Mouse (Mus musculus): ENCODE measurements around the gene Ablim1.

Gene Ablim1

DNA sequence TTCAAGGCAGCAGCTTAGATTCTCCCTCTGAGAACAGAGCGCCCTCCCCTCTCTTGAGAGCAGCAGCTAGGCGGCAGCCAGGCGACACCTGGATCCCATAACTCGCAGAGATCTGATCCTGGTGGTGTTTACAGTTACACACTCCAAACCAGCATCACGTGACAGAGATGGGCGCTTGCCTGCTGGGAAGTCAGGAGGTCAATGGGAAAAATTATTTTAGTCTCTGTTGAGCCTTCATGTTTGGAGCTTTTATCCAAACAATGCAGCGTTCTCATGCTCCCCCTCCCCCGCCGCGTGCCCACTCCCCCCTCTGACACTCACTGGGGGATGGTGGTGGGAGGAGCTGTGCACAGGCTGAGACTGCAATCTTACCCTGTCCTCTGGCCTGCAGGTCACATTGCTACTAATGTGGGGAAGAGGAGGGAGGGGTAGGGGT lies 317.5 kb downstream of the Ablim1 start:
- no peak for TF ChIP-seq GATA4 (IDR thresholded peaks at IDR 0.05; ENCODE audit: insufficient replicate concordance, low read length)

DNA sequence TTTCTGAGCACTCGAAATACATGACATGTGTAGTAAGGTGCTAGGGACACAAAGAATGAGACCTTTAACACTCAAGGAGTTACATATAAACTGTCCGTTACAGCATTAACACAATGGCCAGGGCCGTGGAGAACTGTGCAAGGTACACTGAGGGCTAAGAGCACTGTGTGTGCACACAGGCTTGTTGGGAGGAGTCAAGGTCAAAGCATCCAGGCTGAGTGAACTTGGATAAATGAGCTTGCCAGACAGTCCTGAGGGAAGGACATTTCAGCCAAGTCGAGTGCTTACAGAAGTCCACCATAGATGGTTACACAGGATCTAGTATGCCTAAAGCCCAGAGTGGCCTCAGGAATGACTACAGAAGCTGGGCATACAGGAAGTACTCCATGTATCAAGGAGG lies 319.3 kb downstream of the Ablim1 start:
- no peak for TF ChIP-seq GATA4 (IDR thresholded peaks at IDR 0.05; ENCODE audit: insufficient replicate concordance, low read length)

DNA sequence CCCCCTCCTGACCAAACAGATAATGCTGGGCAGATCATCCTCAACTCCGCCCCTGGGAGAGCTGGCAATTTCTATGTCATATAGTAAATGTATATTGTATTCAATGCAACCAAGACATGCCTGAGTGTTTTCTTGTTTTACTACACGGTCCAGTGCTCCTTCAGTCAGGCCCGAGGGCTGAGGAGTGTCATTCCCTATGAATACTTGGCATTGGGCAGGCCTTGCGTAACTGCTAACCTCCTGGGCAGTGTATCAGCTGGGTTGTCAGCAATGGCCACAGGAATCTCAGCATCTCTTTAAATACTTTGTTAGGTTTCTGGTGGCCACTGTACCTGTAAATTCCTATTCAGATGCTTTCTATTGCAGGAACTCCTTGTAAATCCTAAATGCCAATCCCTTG lies 320.1 kb downstream of the Ablim1 start:
- no peak for TF ChIP-seq GATA4 (IDR thresholded peaks at IDR 0.05; ENCODE audit: insufficient replicate concordance, low read length)

DNA sequence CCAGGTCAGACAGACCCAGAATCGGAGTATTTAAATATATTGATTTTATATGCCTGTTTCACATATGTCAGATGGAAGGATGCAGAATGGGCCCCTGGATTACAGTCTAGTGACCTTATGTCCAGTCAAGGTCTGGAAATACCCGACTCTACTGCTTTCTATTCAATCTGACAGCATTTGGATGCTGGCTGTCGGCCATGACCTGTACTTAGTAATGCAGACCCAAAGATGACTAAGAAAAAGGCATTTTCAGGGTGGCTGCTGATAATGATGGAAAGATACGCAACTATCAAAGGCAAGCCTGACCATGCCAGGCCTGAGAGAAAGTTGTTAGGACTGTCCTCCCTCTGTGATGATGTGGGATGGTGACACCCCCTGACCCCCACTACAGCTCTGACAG lies 321.0 kb downstream of the Ablim1 start:
- no peak for TF ChIP-seq GATA4 (IDR thresholded peaks at IDR 0.05; ENCODE audit: insufficient replicate concordance, low read length)

DNA sequence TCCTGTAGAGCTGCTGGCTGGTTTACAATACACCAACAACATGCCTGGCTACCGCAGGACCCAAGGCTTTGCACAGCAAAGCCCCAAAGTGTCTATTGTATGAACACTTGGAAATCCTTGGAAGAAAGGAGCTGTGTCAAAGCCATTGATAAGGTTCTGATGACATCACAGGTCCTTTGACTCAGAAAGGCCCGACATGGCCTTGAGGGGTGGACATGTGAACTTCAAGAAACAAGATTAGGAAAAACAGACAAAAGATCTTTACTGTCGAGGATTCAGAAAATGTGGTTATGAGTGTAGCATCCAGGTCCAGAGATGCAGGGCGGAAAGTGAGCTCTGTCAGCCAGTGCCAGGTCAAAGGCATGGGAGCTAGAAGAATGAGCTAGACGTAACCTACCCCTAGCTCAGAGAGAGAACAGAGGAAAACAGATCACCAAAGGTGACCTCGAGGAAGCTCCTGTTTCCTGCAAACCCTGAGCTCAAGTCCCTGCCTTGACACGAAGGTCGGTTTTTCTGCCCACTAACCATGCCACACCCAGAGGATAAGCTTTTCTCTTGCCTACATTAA lies 321.7 kb downstream of the Ablim1 start:
- TF ChIP-seq GATA4 (IDR thresholded peaks at IDR 0.05; ENCODE audit: insufficient replicate concordance, low read length) = no peak

DNA sequence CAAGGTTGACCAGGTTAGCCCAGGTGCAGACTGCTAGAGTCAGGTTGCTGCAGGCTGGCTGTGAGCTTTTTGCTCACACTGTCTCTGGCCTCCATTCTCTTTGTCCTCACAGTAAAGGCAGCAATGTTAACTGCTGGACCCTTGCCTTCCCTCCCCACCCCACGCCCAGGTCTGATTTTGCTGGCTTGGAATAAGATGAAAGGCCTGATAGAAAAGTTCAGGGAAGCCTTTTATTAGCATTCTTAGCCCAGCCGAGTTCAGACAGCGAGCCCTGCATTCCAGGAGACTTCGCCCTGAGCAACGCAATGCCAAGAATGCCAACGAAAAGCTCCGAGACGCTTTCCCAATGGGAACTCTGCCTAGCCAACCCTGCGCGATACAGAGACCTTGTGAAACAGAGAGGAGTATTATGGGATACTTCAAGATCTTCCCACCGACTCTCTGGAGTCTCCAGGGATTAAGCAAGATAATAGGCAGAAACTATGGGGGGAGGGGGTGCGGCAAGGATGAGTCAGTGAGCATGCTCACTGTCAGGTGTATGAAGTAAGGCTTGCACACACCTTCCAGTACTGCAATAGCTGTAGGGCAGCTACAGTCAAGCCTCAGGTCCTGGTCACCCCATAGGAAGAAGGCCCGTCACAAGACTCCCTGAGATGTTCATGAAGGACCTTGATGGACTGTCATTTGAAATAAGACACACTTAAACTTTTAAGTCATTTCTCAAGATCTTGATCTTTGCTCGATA lies 324.2 kb downstream of the Ablim1 start:
- no peak for TF ChIP-seq GATA4 (IDR thresholded peaks at IDR 0.05; ENCODE audit: insufficient replicate concordance, low read length)

DNA sequence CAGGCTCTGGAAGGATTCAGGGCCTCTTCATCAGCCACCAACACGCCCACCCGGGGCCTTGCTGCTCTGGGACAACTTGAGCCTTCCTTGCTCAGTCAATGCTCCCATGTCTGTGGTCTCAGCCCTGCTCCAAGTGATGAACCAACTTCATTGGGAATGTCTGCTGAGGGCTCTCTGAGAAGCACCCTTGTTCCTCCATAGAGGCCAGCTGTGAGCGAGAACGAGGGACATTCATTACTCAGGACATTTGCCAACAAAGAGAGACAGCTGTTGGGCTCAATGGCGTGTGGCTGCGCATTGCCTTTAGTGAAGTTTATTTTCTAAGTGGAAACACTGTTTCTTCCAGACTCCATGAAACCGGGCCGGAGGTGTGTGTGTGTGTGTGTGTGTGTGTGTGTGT lies 325.5 kb downstream of the Ablim1 start:
- TF ChIP-seq GATA4 (IDR thresholded peaks at IDR 0.05; ENCODE audit: insufficient replicate concordance, low read length) = no peak

DNA sequence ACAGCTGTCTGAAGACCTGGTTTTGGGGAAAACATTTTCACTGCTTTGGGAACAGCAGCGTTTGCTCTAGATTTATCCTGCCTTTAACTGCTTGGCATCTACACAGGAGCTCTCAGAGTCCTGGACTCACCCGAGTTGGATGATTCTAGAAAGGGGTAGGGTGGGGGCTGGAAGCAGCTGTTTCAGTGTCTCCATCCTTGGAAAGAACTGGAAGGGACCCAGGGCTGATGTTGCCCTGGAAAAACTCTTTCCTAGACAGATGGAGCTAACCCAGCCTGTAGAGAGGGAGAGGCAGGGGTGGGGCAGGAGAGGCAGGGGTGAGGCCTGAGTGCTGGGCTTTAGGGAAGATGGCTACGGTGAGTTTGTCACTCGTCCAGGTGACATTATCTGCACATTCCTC lies 330.5 kb downstream of the Ablim1 start:
- TF ChIP-seq GATA4 (IDR thresholded peaks at IDR 0.05; ENCODE audit: insufficient replicate concordance, low read length) = no peak

DNA sequence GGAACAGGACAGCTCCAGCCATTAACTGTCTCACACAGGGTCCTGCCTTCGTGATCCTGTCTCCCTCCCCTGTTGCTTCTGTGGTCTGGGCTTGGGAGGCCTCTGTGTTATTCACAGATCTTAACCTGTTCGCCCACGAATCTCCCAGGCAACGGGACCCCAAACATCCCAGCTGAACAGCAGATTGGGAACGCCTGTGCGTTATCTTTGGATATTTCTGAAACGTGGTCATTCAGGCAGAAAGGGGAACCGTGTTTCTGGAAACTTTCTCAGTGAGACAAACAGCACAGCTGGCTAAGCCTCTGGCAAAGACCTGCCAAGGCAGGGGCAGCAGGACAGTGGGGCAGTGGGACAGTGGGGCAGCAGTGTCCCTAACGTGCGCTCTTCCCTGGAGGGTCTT lies 331.0 kb downstream of the Ablim1 start:
- no peak for TF ChIP-seq GATA4 (IDR thresholded peaks at IDR 0.05; ENCODE audit: insufficient replicate concordance, low read length)
